Mouse (Mus musculus) ES-E14 (cell line): ENCODE results near the gene Ndufb10.

Source experiments
- MAFK ChIP-seq: IDR thresholded peaks from 2 replicates; pipeline ENCODE4 v1.6.1; 2014; ENCODE audit warnings: mild to moderate bottlenecking, low read depth, low read length, inconsistent platforms; ENCODE audit not compliant: insufficient read depth
- ZC3H11A ChIP-seq: IDR thresholded peaks from 2 replicates; pipeline ENCODE4 v1.6.1; 2012; ENCODE audit warnings: low read depth, mild to moderate bottlenecking, inconsistent platforms, low read length, borderline replicate concordance

DNA sequence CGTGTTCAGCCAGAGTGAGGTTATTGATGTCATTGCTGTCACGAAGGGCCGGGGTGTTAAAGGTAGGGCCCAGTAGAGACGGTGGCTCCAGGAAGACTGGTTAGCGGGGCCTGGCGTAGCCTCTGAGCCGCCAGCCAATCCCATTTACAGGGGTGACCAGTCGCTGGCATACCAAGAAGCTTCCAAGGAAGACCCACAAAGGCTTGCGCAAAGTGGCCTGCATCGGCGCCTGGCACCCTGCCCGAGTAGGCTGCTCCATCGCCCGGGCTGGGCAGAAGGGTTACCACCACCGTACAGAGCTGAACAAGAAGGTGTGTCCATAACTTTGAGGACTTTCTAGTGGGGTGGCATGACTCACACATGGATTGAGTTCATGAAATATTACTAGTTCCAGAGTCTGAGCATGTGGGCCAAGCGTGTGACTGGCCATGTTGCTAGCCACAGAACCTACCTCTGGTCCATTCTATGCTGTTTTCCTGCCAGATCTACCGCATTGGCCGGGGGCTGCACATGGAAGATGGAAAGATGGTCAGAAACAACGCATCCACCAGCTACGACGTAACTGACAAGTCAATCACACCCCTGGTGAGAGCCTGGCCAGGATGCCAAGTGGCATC lies 9.3 kb upstream of the Ndufb10 start:
- TF ChIP-seq ZC3H11A (no peak), MAFK (no peak)
